Mouse (Mus musculus): Measurements from ENCODE around the gene Esrrg. TPM values are rescaled to one million over a fixed set of nuclear protein-coding genes. Genes with fewer than 3 reads are reported as not detected.

Gene Esrrg
- polyA plus RNA-seq, 1 experiment, result 0.43 TPM

DNA sequence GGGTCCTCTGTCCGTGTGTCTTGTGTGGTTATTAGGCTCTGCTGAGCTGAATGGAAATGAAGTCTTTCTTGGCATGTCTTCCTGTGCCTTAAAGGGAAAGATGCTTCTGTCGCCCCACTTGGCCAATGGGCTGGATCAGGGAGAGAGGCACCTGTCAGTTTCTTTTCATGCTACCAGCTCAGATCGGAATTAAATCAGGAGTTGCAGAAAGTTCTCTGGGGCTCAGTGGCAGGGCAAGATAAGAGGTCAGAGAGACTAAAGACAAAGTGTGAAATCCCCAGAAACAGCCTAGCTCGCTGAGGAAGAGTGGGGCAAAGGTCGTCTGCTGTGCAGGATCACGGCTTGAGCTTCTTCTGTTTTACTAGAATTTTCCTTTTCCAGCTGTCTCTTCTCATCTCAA lies 97.5 kb downstream of the Esrrg start:
- DNase-seq (ENCODE audit: low spot score), result no peak

DNA sequence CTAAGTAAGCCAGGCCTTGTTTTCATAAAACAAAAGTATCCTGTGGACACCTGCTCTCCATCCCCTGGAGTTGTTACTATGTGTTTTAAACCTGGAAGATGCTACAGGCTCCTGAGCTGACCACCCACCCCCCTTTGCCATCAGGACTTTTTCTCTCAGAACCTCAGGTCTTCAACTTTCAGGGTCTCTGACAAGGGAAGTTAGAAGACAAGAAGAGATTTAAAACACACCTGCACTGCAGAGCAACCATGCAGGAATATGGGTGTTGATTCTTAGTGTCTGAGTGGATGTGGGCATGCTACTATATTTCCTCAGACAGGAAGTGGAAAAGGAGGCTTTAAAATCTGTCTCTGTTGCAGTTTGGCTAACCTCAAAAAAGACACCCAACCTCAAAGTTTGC lies 98.6 kb downstream of the Esrrg start:
- DNase-seq (ENCODE audit: low spot score), result no peak

DNA sequence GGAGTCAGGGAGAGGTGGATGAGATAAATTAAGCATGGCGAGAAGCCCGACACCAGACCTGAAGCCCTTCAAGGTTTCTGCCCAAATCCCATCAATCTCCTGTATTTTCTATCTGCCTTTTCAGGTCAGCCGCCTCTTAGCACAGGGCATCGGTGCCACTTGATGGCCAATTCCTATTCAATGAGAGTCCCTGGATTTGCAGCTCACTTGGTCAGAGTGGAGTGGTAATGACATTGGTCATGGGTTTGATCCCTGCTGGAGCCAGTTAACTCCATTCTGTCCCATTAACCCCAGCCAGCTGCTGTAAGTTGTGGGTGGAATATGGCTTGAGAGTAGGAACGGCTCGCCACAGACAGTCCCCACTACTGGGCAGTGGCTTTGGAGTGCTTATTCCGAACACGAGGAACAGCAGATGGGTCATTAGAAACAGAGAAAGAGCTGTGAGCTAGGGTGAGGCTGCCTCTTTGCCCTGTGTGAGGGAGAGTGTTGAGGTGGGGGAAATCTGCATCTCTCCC lies 101.9 kb downstream of the Esrrg start:
- no peak for DNase-seq (ENCODE audit: low spot score)

DNA sequence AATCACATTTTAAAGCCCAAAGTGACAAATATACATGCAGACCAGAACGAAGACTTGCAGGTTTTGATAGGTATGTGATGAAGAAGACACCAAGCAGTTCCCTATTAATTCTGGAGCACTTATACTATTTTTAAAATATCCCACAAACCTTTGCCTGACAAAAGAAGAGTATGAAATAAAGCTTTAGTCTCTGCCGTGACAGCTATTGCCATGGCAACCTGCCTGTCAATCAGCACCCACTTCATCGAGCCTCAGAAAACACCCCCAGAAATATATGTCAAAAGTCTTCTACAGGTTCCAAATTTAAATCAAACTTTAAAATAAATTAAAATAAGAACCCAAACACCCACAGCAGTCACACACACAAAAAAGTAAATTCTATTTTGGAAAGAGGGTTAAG lies 112.4 kb downstream of the Esrrg start:
- DNase-seq (ENCODE audit: low spot score), result no peak

DNA sequence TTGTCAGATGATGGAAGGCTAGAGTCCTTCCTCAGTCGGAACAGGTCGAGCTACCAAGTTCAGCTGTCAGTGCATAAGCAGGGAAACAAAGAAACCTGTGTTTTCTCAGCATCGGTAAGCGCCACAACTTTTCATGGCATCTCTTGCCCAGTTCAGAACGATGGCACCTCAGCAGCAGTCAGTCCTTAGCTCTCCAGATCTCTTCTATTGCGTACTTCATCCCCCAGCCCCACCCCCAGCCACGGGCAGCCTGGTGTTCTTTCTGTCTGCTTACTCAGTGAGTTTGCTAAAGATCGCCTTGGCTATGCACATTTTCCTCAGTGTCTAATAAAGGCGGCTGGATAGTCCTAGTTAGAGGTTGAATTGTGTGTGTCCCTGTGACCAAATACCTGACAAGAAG lies 113.4 kb downstream of the Esrrg start:
- DNase-seq (ENCODE audit: low spot score), result no peak

DNA sequence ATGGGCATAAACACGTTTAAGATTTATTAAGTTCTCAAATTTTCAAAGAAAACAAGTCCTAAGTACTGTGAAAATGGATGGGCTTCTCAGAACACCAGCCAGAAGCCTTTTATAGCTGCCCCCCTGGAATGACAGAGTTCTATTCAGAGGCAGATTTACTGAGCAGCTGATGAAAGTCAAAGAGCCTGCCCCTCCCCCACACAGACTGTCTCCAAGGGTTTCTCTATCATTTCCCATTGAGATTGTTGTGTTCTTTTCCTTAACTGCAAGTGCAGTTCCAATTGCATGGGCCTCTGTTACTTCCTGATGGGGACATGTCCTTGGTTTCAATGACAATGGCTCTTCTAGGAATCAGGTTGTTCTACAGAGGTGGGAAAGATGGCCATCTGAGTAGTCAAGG lies 116.1 kb downstream of the Esrrg start:
- DNase-seq (ENCODE audit: low spot score), result no peak

DNA sequence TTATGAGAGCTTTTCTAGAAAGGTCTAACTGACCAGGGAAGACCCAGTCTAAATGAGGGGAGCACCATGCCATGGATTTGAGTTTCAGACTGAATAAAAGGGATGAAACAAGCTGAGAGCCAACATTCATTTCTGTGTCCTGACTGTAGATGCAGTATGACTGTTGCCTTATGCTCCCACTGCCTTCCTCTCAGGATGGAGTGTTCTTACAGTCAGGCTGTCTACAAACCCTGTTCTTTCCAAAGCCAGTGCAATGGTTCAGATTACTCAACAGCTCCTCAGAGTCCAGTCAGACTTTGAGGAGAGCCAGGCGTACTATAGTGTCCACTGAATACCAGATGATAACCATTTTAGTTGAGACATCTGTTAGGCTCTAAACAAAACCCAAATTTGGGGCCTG lies 116.8 kb downstream of the Esrrg start:
- DNase-seq (ENCODE audit: low spot score), result no peak

DNA sequence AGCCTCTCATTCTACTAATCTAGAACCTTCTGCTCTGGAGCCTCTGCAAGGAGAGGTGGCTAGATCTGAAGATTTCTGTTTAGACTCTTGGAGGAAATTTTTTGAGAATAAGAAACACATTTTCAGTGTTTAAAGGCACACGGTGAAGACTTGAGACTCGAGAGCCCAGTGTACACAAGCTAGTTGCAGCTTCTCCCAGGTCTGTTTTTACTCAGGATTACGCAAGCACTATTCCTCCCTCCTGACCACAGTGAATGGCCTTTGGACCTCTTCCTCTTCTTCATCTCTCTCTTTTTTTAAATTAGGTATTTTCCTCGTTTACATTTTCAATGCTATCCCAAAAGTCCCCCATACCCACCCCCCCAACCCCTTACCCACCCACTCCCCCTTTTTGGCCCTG lies 122.6 kb downstream of the Esrrg start:
- DNase-seq (ENCODE audit: low spot score), result no peak

DNA sequence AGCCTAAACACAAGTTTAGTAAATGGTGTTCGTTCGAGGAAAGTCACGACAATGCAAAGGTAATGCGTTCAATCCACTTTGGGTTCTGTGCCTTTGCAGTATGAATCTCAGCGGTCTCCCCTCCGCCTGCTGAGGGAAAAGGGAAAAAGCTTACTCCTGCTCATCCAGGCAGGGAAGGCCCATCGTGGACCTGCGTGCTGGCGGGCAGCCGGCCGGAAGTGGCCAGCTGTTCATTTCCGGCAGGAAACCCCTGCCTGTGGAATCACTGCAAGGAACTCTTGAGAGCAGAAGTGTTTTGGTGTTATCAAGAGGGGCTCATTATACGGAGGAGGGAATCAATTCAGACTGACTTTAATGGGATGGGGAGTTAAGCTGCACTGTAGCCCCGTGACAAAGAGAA lies 127.9 kb downstream of the Esrrg start:
- no peak for DNase-seq (ENCODE audit: low spot score)

DNA sequence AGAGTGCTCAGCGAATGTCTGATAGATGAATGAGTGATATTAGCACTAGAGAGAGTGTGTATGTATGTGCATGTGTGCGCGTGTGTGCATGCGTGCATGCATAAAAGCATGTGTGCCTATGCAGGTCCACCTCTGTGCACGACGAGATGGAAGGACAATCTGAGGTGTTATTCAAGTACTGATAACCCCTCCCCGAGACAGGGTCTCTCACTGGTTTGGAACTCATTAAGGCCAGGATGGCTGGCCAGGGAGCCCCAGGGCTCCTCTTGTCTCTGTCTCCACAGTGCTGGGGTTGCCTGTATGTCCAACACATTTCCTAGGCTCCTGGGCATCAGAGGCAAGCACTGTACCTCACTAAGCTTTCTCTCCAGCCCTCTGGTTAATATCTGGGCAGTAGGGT lies 128.7 kb downstream of the Esrrg start:
- DNase-seq (ENCODE audit: low spot score), result no peak

DNA sequence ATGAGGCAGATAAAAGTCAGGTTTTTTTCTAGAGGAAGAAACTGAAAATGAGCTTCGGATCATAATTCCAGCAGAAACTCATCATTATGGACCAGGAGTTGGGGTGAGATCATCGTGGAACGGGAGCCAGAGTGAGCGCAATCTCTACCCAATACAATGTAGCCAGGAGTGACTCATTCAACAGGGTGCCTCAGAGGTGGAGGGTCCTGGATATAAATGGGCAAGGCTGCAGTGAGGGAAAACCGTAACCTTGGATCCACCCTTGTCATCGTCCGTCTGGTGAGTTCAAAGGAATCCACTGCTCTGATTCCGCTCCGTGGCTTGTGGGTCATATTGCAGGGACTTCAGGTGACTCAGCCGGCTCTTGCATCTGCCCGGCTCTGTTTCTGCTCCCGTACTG lies 131.9 kb downstream of the Esrrg start:
- DNase-seq (ENCODE audit: low spot score), result no peak

DNA sequence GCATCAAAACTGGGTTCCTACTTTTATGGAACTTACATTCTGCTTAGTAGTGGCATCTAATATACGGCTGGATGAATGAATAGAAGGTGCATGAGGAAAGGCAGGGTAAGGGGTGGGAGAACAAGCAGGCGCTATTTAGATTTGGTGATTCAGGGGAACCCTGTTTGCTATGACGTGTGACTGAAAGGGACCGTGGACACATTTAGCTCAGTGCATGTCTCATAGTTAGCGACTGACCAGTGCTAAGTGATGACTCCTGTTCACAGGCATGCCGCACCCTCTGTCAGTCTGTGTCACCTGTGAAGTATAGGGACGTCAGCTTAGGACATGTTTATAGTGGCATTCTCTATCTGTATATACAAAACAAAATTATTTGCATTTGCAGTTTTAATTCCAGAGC lies 132.7 kb downstream of the Esrrg start:
- DNase-seq (ENCODE audit: low spot score), result no peak

DNA sequence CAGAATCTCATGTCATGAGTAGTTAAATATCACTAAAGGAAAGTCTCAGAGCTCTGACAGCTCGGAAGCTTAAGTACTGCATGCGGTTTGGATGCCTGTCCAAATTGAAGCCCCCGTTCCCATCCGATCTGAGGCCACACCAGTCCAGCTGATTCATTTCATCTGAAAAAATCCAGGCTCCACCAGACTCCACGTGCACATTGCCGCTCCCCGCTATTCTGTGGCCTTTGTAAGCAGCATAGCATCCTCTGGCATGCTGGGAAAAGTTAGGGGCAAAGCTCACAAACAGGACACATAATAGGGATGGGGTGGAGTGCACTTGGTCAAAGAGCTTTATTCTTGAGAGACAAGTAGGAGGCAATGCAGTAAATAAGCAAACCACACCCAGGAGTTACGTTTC lies 133.5 kb downstream of the Esrrg start:
- DNase-seq (ENCODE audit: low spot score), result no peak

DNA sequence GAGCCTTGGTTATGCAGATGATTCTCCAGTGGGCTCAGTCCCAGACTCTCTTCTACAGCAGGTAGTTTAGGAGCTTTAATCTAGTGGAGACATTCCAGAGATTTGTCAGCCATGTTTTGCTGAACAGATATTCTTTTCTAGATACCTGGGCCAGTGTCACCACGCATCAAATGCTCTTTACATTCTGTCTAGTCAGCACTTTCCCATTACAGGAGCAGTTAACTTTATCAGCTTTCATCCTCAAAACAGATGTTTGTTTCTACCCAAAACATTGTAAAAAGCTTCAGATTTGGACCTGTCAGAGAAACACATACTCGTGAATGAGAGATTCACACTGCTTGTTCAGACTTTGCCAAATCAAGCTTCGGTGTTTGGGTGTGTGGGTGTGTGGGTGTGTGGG lies 140.7 kb downstream of the Esrrg start:
- no peak for DNase-seq (ENCODE audit: low spot score)

DNA sequence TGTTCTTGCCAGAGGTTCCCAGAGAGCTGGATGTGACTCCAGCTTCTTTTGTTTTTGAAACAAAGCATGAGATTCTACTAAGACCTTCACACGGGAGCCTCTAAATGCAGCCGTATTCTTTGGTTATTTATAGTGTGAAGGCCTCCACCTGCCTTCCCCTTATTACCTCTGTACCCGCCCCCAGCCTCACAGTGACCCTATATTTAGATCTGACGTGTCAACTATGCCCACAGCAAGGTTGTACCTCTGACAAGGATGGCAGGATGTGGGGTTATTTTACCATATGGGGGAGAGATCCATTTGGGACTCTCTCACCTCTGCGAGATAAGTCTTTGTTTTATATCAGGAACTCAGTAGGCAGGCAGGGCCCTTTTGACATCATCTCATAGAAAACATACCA lies 141.3 kb downstream of the Esrrg start:
- no peak for DNase-seq (ENCODE audit: low spot score)

DNA sequence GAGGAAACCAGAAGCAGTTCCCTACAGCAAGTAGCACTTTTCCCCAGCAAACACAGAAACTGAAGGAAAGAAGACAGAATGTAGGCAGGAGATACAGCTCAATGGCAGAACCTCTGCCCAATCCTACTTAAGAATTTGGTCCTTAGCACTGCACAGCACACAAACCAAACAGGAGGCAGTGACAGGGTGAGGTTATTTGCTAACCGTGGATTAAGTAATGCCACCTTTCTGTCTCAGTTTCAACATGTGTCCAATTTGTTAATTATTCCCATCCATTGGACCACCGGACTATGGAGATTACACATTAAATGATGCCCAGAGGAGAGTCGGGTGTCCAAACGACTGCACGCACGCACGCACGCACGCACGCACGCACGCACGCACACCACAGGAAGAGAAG lies 146.9 kb downstream of the Esrrg start:
- DNase-seq (ENCODE audit: low spot score), result no peak

DNA sequence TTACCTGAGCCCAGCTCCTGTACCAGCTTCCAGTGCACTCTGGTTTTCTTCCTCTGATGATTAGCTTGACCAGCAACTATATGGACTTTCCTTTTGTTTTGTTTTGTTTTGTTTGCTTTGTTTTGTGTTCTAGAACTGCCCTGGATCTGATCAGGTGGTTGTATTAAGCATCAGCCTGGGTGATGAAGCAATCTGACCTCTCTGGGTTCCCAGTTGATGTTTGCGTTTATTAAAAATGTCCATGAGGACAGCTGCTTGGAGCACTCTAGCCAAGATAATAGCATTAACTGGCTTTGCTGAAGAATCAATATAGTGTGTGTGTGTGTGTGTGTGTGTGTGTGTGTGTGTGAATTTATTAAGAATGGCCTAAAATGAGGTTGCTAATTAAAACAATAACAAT lies 149.4 kb downstream of the Esrrg start:
- no peak for DNase-seq (ENCODE audit: low spot score)

DNA sequence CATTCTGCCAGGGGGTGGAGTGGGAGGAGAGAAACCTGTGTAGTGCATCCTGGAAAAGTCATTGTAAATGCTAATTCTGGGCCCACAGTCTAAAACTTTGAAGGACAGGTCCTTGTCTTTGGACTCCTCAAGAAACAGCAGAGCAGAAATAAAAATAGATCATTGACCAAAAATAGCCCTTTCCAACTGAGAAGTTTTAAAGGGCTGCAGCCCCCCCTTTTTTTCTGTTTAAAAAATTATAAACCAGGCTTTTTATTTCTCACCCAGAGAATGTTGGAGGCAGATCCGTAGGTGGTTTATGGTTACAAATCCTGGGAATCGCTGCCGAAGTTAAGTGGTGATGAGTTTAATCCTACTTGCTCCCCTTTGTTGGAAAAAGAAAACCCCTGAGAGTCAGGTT lies 150.0 kb downstream of the Esrrg start:
- DNase-seq (ENCODE audit: low spot score), result no peak

DNA sequence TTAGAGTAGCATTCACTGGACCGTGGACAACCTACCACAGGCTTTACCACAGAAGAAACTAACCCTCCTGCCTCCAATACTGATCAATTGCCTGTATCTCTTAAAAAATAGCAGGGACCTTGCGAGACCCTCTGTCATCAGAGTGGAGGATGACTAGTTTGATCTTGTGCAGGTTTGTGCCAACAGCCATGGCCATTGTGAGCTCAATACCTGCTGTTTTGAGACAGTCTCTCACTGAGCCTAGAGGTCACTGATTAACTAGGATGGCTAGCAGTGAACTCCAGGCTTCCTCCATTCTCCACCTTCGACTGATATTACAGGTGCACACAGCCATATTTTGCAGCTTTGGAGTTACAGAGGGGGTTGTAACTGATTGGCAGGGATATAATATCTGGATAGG lies 150.9 kb downstream of the Esrrg start:
- no peak for DNase-seq (ENCODE audit: low spot score)

DNA sequence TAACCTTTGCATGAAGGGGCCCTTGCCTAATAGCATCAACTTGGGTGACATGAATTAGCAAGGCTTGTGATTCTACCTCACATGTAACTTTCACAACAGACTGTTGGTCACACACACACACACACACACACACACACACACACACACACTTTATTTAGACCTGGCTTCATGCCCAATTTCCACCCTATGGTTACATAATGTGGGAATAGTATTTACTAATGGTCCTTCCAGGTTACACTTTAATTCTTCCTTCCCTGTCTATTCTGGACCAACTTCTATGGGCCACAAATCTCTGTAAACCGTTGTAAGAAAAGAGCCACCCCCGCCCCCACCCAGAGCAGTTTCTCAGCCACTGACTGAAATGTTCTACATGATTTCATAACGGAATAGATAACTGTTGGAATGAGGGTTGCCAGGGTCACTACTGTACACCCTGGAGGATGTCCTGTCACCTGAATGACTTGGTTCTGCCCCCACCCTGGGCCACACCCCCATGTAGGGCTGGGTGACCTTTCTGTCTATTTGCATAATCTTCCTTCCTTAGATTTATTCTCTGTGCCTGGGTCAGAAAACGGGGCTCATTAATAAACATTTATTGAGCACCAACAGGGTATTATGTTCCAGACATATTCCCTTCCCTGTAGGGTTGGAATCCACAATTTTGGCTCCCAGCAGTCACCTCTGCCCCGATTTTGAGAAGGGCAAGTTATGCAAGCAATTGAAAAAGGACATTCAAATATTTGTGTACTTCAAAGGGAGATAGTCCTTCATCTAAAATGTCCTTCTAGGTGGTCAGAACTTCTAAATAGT lies 154.3 kb downstream of the Esrrg start:
- DNase-seq (ENCODE audit: low spot score), result no peak

DNA sequence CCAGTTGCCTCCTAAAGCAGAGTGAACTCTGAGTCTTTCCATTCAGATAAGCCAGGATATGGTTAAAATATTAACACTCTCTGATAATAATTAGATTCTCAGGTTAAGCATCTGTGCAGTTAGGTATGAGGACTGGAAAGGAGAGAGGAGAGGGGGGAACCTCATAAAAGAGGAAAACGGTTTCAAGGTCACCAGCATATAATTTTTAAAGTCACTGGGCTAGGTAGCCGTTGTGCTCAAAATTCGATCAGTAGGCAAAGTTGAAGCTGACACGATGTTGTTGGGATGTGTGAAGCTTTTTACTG lies 154.8 kb downstream of the Esrrg start:
- DNase-seq (ENCODE audit: low spot score), result no peak

DNA sequence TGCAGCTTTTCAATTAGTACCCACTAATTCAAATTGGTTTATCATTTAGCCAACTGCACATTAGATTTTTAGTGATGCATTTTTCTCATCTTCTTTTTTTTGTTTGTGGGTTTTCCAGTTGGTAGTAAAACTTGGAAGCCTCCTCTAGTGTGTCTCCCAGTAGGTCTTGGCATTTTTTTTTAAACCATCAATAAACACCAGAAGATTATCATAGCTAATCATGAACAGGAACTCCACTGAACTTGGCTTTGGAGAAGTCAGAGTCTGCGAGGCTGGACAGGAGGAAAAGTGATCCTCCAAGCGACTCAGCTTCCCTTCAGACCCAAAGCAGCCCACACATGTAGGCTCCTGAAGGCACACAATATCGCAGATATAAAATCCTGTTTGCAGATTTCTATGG lies 155.2 kb downstream of the Esrrg start:
- no peak for DNase-seq (ENCODE audit: low spot score)

DNA sequence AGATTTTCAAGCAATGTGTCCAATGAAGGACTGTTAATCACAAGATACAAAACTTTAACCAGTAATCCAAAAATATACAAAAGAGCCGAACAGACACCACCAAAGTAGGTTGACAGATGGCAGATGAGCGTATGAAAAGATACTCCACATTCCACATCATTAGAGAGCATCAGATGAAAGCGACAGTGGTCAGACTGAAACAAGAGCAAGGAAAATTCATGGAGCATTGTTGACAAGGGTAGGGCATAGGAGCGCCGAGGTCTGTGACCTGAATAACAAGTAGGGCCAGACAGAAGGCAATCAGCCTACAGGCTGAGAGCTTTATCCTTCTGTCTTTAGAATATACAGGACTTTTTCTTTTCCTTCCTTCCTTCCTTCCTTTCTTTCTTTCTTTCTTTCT lies 157.0 kb downstream of the Esrrg start:
- no peak for DNase-seq (ENCODE audit: low spot score)

DNA sequence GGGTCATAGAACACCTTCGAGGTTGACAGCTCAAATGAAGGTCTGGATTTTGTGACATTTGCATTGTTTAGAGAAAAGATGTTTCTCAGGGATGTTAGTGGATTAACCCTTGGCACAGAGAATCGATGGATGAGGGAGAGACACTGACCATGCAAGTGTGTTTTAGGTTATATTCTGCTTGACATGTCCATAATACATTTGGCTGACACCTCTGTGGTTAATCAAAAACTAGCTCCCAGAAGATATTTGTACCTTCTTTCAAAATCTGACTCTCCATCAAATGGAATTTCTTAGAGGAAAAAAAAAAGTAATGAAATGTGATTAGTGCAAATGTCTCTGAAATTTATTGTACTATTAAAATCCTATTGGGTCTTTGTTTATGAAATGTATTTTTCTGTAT lies 158.8 kb downstream of the Esrrg start:
- no peak for DNase-seq (ENCODE audit: low spot score)
